Mouse (Mus musculus): ENCODE measurements around the gene Stmn3.

Stmn3 gene

DNA sequence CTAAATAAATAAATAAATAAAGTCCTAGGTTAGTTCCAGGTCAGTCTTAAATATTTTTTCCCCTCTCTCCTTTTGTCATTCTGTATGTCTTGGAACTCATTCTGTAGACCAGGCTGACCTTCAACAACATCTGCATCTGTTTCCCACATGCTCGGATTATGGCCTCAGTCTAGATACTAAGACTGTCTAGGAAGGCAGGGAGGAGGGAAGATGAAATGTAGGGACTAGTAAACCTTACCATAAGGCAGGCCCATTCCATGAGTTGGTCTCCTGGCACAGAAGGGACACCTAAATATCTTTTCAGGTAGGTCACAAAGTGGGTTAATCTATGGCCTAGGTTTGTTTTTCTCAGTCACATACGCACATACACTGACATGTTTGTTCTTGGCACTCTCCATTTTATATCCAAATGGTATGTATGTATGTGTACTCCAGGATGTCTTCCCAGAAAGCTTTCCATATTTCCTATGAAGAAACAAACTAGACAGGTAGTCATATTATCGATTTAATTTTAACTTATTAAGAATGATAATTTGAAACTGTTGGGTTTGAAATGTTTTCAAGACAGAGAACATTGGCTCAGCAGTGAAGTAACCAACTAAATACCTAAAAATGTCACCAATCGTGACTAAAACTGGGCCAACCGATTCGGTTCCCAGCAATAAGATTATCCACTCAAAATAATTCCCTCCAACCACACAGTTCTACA is 27.5 kb downstream of the Stmn3 start:
- ATAC-seq (ENCODE audit: low TSS enrichment), result no peak

- ATAC-seq (ENCODE audit: low TSS enrichment), result no peak; the same call in 1 of the 2 replicates
Measured at GRCm38 (mm10) chr2:181279968-181280367, 34.3 kb downstream of the Stmn3 start.

DNA sequence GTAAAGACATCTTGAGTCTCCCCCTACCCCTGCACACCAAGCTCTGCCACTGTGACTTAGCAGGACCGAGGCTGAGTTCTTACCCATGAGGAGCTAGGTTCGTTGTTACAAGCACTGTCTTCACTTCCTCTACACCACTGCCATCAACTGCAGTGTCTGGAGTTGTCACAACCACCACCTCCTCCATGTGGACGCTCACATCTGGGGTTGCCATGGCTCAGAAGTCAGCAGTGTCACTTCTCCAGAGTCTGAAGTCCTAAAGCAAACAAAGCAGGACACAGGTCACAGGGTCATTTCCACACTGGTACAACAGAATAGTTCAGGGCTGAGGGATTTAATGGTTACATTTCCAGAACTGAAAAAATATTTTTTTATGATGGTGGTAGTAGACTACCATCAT is 36.4 kb downstream of the Stmn3 start:
- ATAC-seq (ENCODE audit: low TSS enrichment), result no peak

- no peak for ATAC-seq (ENCODE audit: low TSS enrichment)
Measured at GRCm38 (mm10) chr2:181276766-181277165, 37.5 kb downstream of the Stmn3 start.

GRCm38 (mm10) chr2:181274639-181275038 is 39.7 kb downstream of the Stmn3 start:
- no peak for ATAC-seq (ENCODE audit: low TSS enrichment)

GRCm38 (mm10) chr2:181273829-181274228 is 40.5 kb downstream of the Stmn3 start:
- no peak for ATAC-seq (ENCODE audit: low TSS enrichment)

- ATAC-seq (ENCODE audit: low TSS enrichment), result no peak
Measured at GRCm38 (mm10) chr2:181272092-181272491, 42.2 kb downstream of the Stmn3 start.

- no peak for ATAC-seq (ENCODE audit: low TSS enrichment)
Measured at GRCm38 (mm10) chr2:181266839-181267238, 47.5 kb downstream of the Stmn3 start.

Data from frontal cortex, adult (tissue).